Mouse (Mus musculus): ENCODE data around the gene Klf4.

- TF ChIP-seq POLR2A (IDR thresholded peaks at IDR 0.05; ENCODE audit: insufficient read depth, low read depth, low read length) (no peak), CTCF (IDR thresholded peaks at IDR 0.05) (no peak)
Measured at GRCm38 (mm10) chr4:55567575-55567974, 35.3 kb upstream of the Klf4 start.

Data from heart, adult 2 months (tissue).